Mouse (Mus musculus) central nervous system, embryonic 18 days (tissue): ENCODE data around the gene Cyth4. TPM values are rescaled to one million over a fixed set of nuclear protein-coding genes. Genes with fewer than 3 reads are reported as not detected.

Source experiments
- polyA plus RNA-seq: library from polyadenylated mRNA; depleted of rRNA; stranded (reverse); fragments of >200 nt; gene quantifications from 2 replicates; pipeline ENCODE4 v1.2.3, GENCODE M21; 2012; rRNA removed

Cyth4 gene
- 3.4 and 4.3 TPM in 2 replicates for polyA plus RNA-seq

GRCm38 (mm10) chr15:78596914-78597313, at the start of gene Cyth4:
Gene Cyth4 (plus strand): TSS chr15:78597047.

GRCm38 (mm10) chr15:78572658-78573397, 24.0 kb upstream of the Cyth4 start, which contains the start of gene Rac2:
Gene Rac2 (minus strand): TSS chr15:78572783.

Other genes starting within 250 kb of the Cyth4 start
- gene Tex33, start 201.1 kb upstream of the Cyth4 start, polyA plus RNA-seq, result 0.05 and 0.14 TPM in 2 replicates
- 25.6 and 30.7 TPM in 2 replicates for gene Tst, start 191.1 kb upstream of the Cyth4 start, polyA plus RNA-seq
- gene Mpst, start 190.6 kb upstream of the Cyth4 start, polyA plus RNA-seq, result 93.0 and 95.7 TPM in 2 replicates
- gene Kctd17, start 168.5 kb upstream of the Cyth4 start, polyA plus RNA-seq, result 260 and 297 TPM in 2 replicates
- gene Tmprss6, start 128.4 kb upstream of the Cyth4 start, polyA plus RNA-seq, result 0.04 and 0.13 TPM in 2 replicates
- gene Il2rb, start 101.8 kb upstream of the Cyth4 start, polyA plus RNA-seq, result 0.11 and 0.17 TPM in 2 replicates
- 13.1 and 15.5 TPM in 2 replicates for gene C1qtnf6, start 65.6 kb upstream of the Cyth4 start, polyA plus RNA-seq
- 1.1 and 2.5 TPM in 2 replicates for gene Sstr3, start 52.4 kb upstream of the Cyth4 start, polyA plus RNA-seq
- 4.2 and 6.3 TPM in 2 replicates for gene Rac2, start 24.3 kb upstream of the Cyth4 start, polyA plus RNA-seq
- gene Elfn2, start 121.7 kb downstream of the Cyth4 start, polyA plus RNA-seq, result 27.7 and 33.0 TPM in 2 replicates
- gene Mfng, start 176.4 kb downstream of the Cyth4 start, polyA plus RNA-seq, result 14.3 and 15.5 TPM in 2 replicates
- gene Card10, start 206.0 kb downstream of the Cyth4 start, polyA plus RNA-seq, result 5.8 and 6.5 TPM in 2 replicates
- 9.2 and 10.9 TPM in 2 replicates for gene Cdc42ep1, start 245.6 kb downstream of the Cyth4 start, polyA plus RNA-seq